Mouse (Mus musculus) hindbrain, postnatal 0 days (tissue): Measurements from ENCODE around the gene Mrm1. TPM values are rescaled to one million over a fixed set of nuclear protein-coding genes. Genes with fewer than 3 reads are reported as not detected.

Experiments
- ATAC-seq: fragments of 200-750 bp; cut with Nextera tagmentation; 2 replicates; pipeline ENCODE4 v1.8.0; 2017; ENCODE audit warnings: mild to moderate bottlenecking, moderate TSS enrichment, moderate library complexity
- DNase-seq: peaks from one replicate; pipeline ENCODE4 v3.0.0-alpha.2; 2015; ENCODE audit warnings: low spot score
- H3K27ac ChIP-seq: fragments of 300-500 bp; sonication (generic); 2 replicates; pipeline ENCODE4 v1.5.1; 2014; ENCODE audit warnings: mild to moderate bottlenecking
- H3K27me3 ChIP-seq: fragments of 300-500 bp; sonication (generic); 2 replicates; pipeline ENCODE4 v1.6.1; 2014; ENCODE audit warnings: low read length, mixed read lengths; ENCODE audit not compliant: insufficient read depth
- H3K36me3 ChIP-seq: fragments of 300-500 bp; sonication (generic); 2 replicates; pipeline ENCODE4 v1.6.1; 2014; ENCODE audit warnings: low read length, mixed read lengths; ENCODE audit not compliant: insufficient read depth
- H3K4me1 ChIP-seq: fragments of 300-500 bp; sonication (generic); 2 replicates; pipeline ENCODE4 v1.6.1; 2014; ENCODE audit warnings: antibody characterized with exemption, low read length, mixed read lengths; ENCODE audit not compliant: insufficient read depth
- H3K4me2 ChIP-seq: fragments of 300-500 bp; sonication (generic); 2 replicates; pipeline ENCODE4 v1.6.1; 2014; ENCODE audit warnings: low read depth, mild to moderate bottlenecking, low read length, moderate library complexity, mixed read lengths
- H3K4me3 ChIP-seq: fragments of 300-500 bp; sonication (generic); 2 replicates; pipeline ENCODE4 v1.5.1; 2014; ENCODE audit warnings: low read length
- H3K9ac ChIP-seq: fragments of 300-500 bp; sonication (generic); replicated peaks from 2 replicates; pipeline ENCODE4 v1.6.1; 2014; ENCODE audit warnings: mild to moderate bottlenecking, low read length, moderate library complexity, mixed read lengths
- H3K9me3 ChIP-seq: fragments of 300-500 bp; sonication (generic); 2 replicates; pipeline ENCODE4 v1.6.1; 2016; ENCODE audit warnings: low read length, mixed read lengths
- CTCF ChIP-seq: IDR thresholded peaks from 2 replicates; pipeline ENCODE4 v1.5.1; 2016; ENCODE audit warnings: antibody characterized with exemption, control low read depth, low read depth
- WGBS: fragments of 180-500 bp; shearing (Covaris S2); extraction: QIAGEN DNeasy Blood & Tissue Kit; methylation state at CpG from one replicate; pipeline ENCODE4 v1.1.7; 2014; 5-methylcytosine and 5-hydroxymethylcytosine counted together
- polyA plus RNA-seq: library from polyadenylated mRNA; unstranded; fragments of >200 nt; fragmentation: Nextera tagmentation; extraction: Ambion mirVana; gene quantifications from 2 replicates; pipeline ENCODE4 v1.2.1, GENCODE M21; 2015
- total RNA-seq: library from RNA; depleted of rRNA; stranded (reverse); fragments of >200 nt; gene quantifications from 2 replicates; pipeline ENCODE4 v1.2.3, GENCODE M21; 2014

Gene Mrm1
- total and polyA plus RNA-seq, 2 experiments from 2014 or later, result 17.1 to 23.0 TPM

DNA sequence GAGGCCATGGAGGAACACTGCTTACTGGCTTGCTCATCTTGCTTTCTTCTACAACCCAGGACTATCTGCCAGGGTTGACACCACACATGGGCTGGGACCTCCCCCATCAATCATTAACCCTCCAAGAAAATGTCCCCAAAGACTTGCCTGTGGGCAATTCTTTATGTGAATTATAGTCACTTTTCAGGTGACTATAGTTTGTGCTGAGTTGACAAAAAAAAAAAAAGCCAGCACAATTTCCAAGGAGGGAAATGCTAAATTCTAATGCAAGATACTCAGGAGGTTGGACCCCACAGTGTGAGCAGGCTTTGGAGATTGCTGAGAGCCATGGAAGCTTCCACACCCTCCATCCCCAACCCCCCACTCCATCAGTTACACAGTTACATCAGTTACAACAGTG lies 25.8 kb downstream of the Mrm1 start:
- Histone ChIP-seq H3K27ac (no peak overlapping the region), H3K9me3 (no peaks in the 10 kb centered on the region), H3K4me2 (no peak overlapping the region), H3K27me3 (no peaks in the 10 kb centered on the region), H3K4me3 (no peak overlapping the region), H3K9ac (no peak overlapping the region), H3K4me1 (0 out of 2 replicates have a peak, but pooled peaks cover 4% of the 10 kb centered on the region), H3K36me3 (no peaks in the 10 kb centered on the region)
- DNase-seq (no peak), ATAC-seq (no peak)
- no peak for TF ChIP-seq CTCF

GRCm38 (mm10) chr11:84790383-84790782 lies 28.9 kb downstream of the Mrm1 start:
- DNase-seq (no peak), ATAC-seq (no peak; the same call in 1 of the 2 replicates)
- H3K4me2 ChIP-seq, result no peak overlapping the region
- WGBS, result 28% methylated on average over 6 of the region's 6 CpGs
- no peaks in the 10 kb centered on the region for H3K36me3 ChIP-seq
- H3K9ac ChIP-seq, result no peak overlapping the region
- peak; percentile 34 for TF ChIP-seq CTCF
- no peak overlapping the region for H3K4me3 ChIP-seq
- no peaks in the 10 kb centered on the region for H3K9me3 ChIP-seq
- H3K27me3 ChIP-seq, result no peaks in the 10 kb centered on the region
- no peaks in the 10 kb centered on the region for H3K4me1 ChIP-seq
- no peak overlapping the region for H3K27ac ChIP-seq

GRCm38 (mm10) chr11:84780143-84780870 lies 39.0 kb downstream of the Mrm1 start:
- WGBS, result 5% methylated on average over 19 of the region's 19 CpGs
- no peak for TF ChIP-seq CTCF
- Histone ChIP-seq H3K27me3 (no peaks in the 10 kb centered on the region), H3K27ac (no peak overlapping the region), H3K36me3 (no peaks in the 10 kb centered on the region), H3K4me3 (no peak overlapping the region), H3K4me1 (no peaks in the 10 kb centered on the region; the same call in 1 of the 2 replicates), H3K9me3 (no peaks in the 10 kb centered on the region), H3K4me2 (peak overlapping the region; percentile 13), H3K9ac (no peak overlapping the region)
- peak; percentile 69 for DNase-seq
- ATAC-seq, result peak; percentile 77

DNA sequence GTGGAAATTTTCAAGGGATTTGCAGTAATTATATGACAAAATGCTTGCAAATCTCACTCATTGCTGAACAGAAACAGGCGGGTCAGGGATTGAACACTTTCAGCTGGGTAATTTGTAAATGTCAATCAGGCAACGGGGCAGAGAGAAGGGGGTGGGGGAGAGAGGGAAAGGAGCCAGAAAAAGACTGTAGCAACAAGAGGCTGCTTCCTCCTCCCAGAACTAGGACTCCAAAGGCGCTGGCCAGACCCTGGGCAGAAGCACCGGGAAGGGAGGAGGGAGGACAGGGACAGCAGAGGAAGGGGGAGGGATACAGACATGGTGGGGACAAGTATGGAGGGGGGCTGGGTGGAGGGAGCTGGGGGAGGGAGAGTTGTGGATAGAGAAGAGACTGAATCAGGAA lies 43.8 kb downstream of the Mrm1 start:
- 3% methylated on average over 4 of the region's 4 CpGs for WGBS
- peak; percentile 71 for DNase-seq

GRCm38 (mm10) chr11:84774870-84775514 lies 44.3 kb downstream of the Mrm1 start:
- Histone ChIP-seq H3K27me3 (no peaks in the 10 kb centered on the region), H3K27ac (no peak overlapping the region)

More for the DNA sequence above, 43.8 kb downstream of the Mrm1 start:
- ATAC-seq, result 0 out of 2 replicates have a peak, but pooled peaks have one; percentile 11
- Histone ChIP-seq H3K9me3 (no peaks in the 10 kb centered on the region), H3K27ac (peak overlapping the region; percentile 0; the same call in 1 of the 2 replicates), H3K36me3 (no peaks in the 10 kb centered on the region), H3K4me3 (no peak overlapping the region), H3K4me1 (no peaks in the 10 kb centered on the region), H3K9ac (no peak overlapping the region), H3K4me2 (no peak overlapping the region), H3K27me3 (no peaks in the 10 kb centered on the region)
- TF ChIP-seq CTCF, result no peak

DNA sequence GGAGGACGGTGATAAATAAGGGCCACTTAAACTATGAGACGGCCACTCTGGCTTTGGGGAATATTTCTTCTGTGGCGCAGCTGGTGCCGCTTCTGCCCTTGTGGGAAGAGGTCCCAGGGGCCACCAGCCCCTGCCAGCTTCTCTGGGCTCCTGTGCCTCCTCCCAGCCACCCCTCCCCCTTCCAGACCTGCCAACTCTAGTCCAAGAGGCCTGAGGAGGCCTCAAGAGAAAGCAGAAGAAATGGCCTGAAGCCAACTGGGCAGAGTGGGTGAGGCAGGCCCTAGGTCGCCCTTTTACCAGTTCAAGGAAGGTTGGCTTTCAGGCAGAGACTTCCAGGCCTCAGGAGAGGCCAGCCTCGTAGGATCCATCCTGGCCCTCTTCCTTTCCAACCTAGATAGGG lies 51.4 kb downstream of the Mrm1 start:
- DNase-seq (no peak), ATAC-seq (no peak)
- Histone ChIP-seq H3K27me3 (no peaks in the 10 kb centered on the region), H3K27ac (no peak overlapping the region), H3K4me2 (no peak overlapping the region), H3K4me1 (peaks cover 15% of the 10 kb centered on the region), H3K9me3 (no peaks in the 10 kb centered on the region), H3K36me3 (no peaks in the 10 kb centered on the region), H3K4me3 (no peak overlapping the region), H3K9ac (no peak overlapping the region)
- WGBS, result 47% methylated on average over 6 of the region's 6 CpGs
- no peak for TF ChIP-seq CTCF

More at GRCm38 (mm10) chr11:84774870-84775514, 44.3 kb downstream of the Mrm1 start:
- WGBS, result 31% methylated on average over 13 of the region's 13 CpGs
- ATAC-seq (0 out of 2 replicates have a peak, but pooled peaks have one; percentile 48), DNase-seq (no peak)
- TF ChIP-seq CTCF, result no peak
- no peak overlapping the region for H3K4me2 ChIP-seq
- H3K9ac ChIP-seq, result no peak overlapping the region
- H3K9me3 ChIP-seq, result no peaks in the 10 kb centered on the region
- no peaks in the 10 kb centered on the region for H3K4me1 ChIP-seq
- H3K4me3 ChIP-seq, result no peak overlapping the region
- no peaks in the 10 kb centered on the region for H3K36me3 ChIP-seq

GRCm38 (mm10) chr11:84765125-84765524 lies 54.2 kb downstream of the Mrm1 start:
- H3K27ac ChIP-seq, result no peak overlapping the region
- H3K9me3 ChIP-seq, result no peaks in the 10 kb centered on the region
- no peak overlapping the region for H3K4me2 ChIP-seq
- H3K27me3 ChIP-seq, result no peaks in the 10 kb centered on the region
- H3K36me3 ChIP-seq, result no peaks in the 10 kb centered on the region
- WGBS, result 22% methylated on average over 5 of the region's 5 CpGs
- H3K9ac ChIP-seq, result no peak overlapping the region
- DNase-seq (no peak), ATAC-seq (no peak)
- H3K4me3 ChIP-seq, result no peak overlapping the region
- TF ChIP-seq CTCF, result no peak
- peaks cover 15% of the 10 kb centered on the region for H3K4me1 ChIP-seq
